Mouse (Mus musculus) testis, adult 2 months (tissue): Measurements from ENCODE around the gene Mre11a.

Source experiments
- CTCF ChIP-seq: fragments of 200-500 bp; IDR thresholded peaks from 2 replicates; pipeline ENCODE4 v1.5.1; 2012; ENCODE audit warnings: low read depth, mild to moderate bottlenecking, inconsistent platforms, low read length, moderate library complexity; ENCODE audit not compliant: control insufficient read depth, insufficient read depth, insufficient replicate concordance
- POLR2A ChIP-seq: fragments of 200-500 bp; IDR thresholded peaks from 2 replicates; pipeline ENCODE4 v1.6.1; 2012; ENCODE audit warnings: low read depth, mild to moderate bottlenecking, inconsistent platforms, low read length, moderate library complexity; ENCODE audit not compliant: control insufficient read depth

DNA sequence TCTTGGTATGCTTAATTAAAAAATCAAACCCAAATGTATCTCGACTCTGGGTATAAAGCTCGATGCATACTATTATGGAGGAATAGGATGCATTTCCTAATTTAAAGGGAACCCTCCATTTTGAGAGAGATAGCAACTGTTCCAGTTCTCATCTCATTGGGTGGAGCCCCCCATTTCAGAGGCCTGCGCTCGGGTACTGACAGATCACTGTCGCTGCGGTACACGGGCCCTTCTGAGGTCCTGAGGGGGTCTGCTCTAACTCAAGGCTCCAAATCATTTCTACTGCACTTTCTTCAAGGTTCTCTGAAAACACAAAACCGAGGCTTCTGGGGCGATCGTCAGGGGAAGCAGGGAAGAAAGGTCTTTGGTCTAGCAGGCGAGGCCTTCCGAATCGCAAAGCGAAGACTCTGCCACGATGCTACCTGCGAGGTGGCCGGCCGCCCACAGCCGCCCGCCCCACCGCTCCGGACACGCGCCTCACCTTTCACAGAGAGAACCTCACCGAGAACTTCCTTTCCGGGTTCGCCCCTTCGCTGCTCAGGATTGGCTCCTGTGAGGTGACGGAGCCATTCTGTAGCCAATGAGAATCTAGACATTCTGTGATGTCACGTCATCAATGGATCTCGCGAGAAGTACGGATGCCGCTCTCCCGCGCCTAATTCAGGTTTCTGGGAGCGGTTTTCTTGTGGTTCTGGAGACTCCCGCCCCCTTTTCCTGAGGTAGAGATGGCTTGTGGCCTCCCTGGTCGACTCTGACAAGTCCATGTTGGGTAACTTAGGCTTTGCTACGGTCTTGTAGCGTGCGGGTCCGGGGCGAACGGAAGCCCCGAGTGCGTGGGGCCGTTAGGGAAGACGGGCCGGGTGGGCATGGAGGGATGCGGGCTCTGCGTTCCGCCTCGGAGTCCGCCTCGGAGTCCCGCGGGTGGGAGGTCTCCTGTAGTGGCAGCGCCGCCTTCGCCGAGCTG is at the start of gene Mre11a, which contains the start of gene Ankrd49:
- TF ChIP-seq CTCF: no peak
- peak; percentile 77 for TF ChIP-seq POLR2A
